Mouse (Mus musculus) cerebellum, adult 2 months (tissue): ENCODE data around the gene Nwd2.

Experiments used
- CTCF ChIP-seq: fragments of 200-500 bp; IDR thresholded peaks from 2 replicates; pipeline ENCODE4 v1.5.1; 2011; ENCODE audit warnings: low read depth, mild to moderate bottlenecking, control low read depth, low read length, moderate library complexity, borderline replicate concordance; ENCODE audit not compliant: insufficient read depth
- POLR2A ChIP-seq: fragments of 200-500 bp; IDR thresholded peaks from 2 replicates; pipeline ENCODE4 v1.6.1; 2011; ENCODE audit warnings: low read length, control low read depth, borderline replicate concordance; ENCODE audit not compliant: insufficient read depth

GRCm38 (mm10) chr5:63689084-63689483 lies 40.2 kb downstream of the Nwd2 start:
- TF ChIP-seq CTCF (no peak), POLR2A (no peak)
